Mouse (Mus musculus) liver (tissue): ENCODE results near the gene Mfsd2a.
"Not testable (repeated sequence)": the region's sequence is repeated elsewhere in the genome, so short reads cannot be mapped to it uniquely, and the experiment has no call there.

Experiments
- DNase-seq: peaks from one replicate; pipeline ENCODE4 v3.0.0-alpha.2; 2020; ENCODE audit warnings: mixed read lengths

The Mfsd2a gene

DNA sequence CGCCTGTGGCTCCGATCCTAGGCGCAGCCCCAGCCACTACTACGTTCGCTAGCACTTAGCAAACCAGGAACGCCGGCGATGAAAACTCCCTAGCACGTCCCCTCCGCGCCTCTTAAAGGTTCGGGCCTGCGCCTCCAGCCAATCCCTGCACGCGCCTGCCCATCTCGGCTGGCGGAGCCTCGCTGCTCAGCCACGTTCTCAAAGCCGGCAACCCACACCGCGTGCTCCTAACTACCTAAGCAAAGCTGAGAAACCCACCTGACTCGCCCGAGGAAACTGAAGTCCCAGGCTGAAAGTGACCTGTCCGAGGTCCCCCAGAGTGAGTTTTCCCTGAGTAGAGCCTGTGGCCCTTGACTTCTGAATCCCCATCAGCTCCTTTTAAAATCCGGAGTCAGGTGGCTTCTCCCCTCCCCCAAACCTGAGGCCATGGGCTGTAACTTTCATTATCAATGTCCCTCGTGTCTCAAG lies at the start of gene Mfsd2a:
Mfsd2a (minus strand) TSS at position 89 of the 468 bp plus-strand sequence.
- DNase-seq: peak; percentile 54

DNA sequence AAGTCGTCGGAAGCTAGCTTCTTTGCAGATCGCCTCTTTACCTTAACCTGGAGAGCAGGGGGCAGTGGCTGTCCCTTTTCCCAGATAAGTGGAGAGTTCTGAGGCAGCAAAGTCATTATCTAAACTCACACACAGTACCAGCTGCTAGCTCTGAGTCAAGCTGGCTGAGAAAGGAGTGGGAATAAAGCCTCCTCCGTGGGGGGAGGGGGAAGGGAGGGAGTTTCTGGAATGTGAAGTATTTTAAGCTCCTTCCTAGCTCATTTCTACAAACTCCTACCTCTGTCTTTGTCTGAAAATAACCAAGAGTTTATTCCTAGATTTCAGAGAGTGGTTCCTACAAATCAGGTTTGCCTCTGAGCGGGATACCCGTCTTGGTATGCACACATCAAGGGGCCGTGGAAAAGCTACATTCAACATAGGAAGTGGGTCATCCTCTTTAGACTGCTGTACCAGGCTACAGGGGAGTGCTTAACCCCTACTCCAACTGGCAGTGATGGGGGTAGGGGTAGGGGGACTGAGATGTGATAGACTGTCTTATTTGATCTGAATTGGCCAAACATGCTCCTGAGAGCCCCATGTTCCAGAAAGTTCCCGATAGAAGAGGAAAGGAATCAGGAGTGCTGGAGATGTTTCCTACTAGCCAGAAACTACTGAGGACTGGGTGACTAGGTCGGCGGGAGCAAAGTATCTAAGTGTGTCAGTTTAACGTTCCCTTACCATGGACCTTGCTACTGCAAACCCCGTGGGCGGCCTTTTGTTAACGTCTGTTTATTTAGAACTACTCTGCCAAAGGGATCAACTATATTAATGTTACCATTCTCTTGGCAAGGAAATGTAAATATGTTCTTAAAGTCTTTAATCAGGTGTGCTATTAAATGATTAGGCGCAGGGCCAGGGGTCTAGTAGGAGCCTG lies 44.3 kb upstream of the Mfsd2a start:
- peak; percentile 19 for DNase-seq

DNA sequence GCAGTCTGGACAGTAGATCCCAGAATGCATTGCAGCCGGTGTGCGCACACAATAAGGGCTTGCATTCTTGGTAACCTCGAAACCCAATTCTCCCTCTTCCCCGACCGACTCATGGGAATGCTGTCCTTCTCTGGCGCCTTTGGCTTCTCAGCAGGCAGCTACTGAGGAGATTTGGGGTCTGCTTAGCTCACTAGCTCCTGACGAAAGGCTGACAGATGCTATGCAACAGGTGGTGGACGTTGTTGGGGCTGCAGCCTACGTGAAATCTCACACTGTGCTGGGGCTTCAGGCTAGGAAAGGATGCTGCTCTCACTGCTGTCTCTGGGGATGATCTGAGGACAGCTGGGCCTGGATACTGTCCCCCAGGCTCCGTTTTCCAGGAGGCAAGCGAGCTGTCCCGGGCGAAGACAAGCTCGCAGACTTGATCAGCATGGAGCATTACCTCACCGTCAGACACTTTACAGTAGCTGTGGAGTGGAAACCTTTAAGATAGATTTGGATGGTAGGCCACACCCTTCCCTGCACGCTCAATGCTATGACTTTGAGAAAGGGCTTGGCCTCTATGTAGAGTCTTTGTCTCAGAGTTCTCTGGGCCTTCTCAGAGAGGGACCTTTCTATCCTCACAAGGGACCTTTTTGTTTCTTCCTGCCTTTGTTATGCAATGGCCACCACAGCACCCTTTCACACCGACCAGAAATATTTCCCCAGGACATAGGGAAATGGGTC lies 39.8 kb upstream of the Mfsd2a start:
- DNase-seq: no peak

DNA sequence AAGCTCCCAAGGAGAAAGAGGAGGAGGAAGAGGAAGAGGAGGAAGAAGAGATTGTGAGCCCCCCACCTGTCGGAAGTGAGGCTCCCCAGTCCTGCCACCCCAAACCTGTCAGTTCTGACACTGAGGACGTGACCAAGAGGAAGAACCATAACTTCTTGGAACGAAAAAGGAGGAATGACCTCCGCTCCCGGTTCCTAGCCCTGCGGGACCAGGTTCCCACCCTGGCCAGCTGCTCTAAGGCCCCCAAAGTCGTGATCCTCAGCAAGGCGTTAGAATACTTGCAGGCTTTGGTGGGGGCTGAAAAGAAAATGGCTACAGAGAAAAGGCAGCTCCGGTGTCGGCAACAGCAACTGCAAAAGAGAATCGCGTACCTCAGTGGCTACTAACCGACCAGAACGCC lies 39.1 kb upstream of the Mfsd2a start:
- DNase-seq: no peak

DNA sequence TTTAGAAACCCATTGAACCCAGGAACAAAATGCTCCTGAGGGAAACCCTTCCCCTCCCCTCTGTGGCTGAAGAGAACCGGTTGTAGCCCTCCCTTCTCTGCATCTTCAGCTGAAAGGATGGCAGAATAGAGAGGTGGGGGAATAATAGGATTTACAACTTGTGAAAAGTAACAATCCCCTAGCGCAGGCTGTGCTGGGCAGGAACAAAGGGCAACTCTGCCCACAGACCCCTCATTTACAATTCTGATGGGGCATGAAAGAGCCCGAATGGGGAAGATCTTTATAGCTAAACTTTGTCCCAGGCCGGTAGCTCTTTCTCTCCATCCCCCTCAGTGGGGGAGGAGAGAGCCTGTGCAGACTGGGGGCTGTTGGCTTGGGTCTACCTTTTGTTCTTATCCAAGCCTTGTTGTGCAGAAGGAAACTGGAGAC lies 38.3 kb upstream of the Mfsd2a start:
- no peak for DNase-seq

DNA sequence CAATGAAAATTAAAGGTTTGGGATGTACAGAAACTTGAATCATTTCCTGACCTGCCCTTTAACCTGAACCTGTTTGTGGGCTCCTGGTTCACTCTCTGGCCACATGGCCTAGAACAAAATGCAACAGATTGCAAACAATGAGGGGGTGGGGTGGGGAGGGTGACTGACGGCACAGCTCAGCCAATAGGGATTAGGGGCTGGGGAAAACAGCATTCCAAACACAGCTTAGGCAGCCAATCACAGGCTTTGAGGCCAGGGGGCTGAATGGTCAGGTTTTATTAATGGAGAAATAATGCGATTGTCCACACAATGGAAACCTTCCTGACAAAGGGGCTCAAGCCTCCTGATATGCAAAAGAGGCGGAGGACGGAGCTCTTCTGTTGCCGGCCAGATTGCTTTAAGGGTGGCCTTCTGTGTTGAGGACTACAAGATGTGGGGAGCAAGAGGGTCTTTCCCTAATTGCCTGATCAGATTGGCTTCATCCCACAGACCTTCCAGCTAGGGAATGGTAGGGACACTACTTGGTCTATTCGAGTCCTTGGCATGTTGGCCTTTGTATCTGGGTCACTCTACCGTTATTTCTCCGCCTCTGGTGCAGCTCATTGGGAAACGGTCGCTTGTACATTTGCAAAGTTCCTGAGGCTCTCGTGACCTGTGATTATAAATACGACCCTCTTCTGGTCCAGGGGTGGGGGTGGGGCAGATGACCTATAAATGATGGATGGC lies 37.7 kb upstream of the Mfsd2a start:
- DNase-seq: peak; percentile 31

DNA sequence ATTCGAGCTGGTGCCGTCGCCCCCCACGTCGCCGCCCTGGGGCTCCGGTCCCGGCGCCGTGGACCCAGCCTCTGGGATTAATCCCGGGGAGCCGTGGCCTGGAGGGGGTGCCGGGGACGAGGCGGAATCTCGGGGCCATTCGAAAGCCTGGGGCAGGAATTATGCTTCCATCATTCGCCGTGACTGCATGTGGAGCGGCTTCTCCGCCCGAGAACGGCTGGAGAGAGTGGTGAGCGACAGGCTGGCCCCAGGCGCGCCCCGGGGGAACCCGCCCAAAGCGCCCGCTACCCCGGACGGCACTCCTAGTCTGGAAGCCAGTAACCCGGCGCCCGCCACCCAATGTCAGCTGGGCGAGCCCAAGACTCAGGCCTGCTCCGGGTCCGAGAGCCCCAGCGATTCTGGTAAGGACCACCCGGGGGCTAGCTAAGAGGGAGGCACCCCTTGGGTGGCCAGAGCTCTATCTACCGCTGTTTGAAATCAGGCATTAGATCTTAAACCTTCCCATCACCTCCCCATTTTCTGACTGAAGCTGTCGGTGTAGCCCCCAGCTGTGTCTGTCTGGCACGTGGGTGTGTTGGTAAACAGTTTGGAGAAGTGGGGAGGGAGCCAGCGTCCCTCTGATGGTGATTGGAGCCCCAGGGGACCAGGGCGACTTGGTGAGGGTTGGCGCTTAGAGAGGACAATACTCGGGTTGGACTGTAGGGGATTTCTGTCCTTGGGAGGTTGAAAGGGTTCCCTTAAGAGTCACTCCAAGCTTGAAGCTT lies 35.8 kb upstream of the Mfsd2a start:
- peak; percentile 18 for DNase-seq

DNA sequence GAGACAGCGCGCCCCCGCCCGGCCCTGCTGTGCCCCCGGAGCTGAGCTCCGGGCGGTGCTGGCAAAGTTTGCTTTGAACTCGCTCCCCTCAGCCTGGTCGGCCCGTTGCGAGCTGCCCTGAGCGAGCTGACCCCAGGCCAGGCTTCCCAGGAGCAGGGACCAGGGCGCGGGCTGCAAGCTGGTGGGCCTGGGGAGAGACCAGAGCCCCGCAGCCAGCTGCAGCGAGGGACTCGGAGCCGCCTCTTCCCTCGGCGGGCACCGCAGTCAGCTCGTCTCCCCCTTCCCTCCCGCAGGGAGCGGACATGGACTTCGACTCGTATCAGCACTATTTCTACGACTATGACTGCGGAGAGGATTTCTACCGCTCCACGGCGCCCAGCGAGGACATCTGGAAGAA lies 35.2 kb upstream of the Mfsd2a start:
- peak; percentile 12 for DNase-seq

DNA sequence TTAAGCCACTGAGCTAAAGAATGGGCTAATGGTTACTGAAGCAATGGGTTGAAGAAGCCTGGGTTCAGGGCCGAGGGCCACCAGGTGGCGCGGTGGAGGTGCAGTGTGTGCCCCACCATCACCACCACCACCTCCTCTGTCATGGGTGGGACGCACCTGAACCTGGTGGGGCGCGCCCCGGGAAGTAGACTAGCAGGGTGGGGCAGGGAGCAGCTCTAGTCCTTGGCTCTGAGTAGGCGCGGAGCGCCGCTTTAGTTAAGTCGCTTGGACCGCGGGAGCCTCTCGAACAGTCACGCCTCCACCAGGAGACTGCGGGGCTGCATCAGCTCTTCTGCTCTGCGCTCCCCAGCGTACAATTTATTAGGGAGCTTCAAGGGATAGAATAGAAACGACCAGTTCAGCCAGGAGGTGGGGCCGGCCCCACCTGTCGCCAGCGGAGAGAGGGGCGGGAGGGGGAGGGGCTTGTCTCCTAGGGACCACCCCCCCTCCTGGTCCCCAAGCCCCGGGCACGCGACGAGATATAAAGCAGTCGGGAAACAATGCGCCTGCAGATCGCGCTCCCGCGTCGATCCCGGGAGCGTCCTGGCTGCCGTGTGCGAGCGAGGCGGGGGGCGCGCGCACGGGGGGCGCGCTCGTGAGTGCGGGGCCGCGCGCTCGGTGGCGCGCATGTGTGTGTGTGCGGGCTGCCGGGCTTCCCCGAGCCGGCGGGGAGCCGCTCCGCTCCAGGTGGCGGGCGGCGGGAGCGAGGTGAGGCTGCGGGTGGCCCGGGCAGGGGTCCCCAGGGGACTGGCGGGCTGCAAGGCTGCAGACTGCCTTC lies 34.6 kb upstream of the Mfsd2a start, which contains the start of gene Mycl:
Mycl (plus strand) TSS at position 249 of the 817 bp plus-strand sequence.
- peak; percentile 77 for DNase-seq

DNA sequence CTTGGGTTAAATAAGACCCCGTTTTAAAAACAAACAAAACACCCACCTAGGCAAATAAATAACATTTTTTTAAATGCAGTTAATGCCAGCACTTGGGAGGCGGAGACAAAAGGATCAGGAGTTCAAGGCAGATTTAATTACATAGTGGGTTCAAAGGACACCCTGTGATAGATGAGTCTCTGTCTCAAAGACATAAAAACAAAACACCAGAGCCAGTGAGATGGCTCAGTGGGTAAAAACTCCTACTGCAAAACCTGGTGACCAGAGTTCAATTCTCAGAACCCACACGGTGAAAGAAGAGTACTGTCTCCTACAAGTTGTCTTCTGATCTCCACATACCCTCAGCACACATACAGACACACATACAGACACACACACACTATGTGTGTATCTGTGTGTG lies 31.3 kb upstream of the Mfsd2a start:
- DNase-seq: no peak

DNA sequence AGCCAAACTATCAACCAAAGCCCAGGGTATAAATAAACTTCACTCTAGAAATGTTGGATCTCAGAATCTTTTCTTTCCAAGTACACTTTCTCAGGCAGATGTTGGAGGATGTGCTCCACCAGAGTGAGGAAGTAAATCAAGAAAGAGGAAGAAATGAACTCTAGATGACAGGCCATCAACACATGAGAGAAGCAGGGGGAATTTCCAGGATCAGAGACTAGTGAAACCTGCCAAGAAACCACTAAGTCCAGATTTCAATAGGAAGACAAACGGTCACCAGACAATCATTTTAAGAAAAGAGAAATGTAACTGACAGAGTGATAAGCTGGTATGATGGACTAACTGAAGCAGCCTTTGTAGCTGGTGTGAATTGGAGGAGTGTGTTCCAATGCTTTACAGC lies 30.2 kb upstream of the Mfsd2a start:
- no peak for DNase-seq

DNA sequence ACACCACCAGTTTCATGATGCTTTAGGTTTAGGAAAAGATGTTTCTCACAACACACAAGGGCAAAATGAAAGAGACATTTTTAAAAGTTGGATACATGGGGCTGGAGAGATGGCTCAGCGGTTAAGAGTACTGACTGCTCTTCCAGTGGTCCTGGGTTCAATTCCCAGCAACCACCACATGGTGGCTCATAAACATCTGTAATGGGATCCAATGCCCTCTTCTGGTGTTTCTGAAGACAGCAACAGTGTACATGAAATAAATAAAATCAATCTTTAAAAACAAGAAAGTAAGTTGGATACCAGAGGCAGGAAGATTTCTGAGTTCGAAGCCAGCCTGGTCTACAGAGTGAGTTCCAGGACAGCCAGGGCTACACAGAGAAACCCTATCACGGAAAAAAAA lies 27.0 kb upstream of the Mfsd2a start:
- DNase-seq: not testable (repeated sequence)

DNA sequence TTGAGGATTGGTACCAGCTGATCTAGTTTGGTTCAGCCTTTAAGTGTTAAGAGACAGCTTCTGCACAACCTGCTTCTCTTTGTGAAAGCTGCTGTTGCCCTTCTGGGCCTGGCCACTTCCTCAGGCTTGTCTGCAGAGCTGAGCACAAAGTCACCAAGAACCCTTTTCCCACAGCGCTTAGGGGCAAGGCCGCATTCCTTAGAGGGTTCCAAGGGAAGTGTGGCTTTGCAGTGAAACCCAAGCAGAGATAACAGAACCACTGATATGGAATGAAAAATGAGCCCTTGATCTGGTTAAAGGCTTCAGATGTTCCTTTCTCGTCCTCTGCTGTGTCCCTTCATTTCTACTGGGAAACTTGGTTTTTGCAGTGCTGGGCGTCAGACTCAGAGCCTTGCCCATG lies 26.4 kb upstream of the Mfsd2a start:
- no peak for DNase-seq

DNA sequence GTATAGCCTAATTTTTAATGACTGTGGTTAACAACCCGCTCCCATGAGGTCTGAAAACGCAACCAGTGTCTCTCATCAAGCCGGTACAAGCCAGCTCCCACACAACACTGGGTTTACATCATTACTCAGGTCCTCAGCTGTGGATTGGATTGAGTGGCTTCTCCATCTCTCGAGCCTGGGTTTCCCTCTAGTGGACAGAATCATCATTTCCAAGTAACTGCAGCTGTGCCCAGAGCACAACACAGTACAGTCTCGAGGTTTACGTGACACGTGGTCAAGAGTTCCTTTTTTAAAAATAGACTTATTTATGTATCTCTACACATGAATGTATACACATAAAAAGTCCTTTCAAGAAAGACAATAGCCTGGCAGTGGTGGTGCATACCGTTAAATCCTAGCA lies 24.1 kb upstream of the Mfsd2a start:
- peak; percentile 20 for DNase-seq

DNA sequence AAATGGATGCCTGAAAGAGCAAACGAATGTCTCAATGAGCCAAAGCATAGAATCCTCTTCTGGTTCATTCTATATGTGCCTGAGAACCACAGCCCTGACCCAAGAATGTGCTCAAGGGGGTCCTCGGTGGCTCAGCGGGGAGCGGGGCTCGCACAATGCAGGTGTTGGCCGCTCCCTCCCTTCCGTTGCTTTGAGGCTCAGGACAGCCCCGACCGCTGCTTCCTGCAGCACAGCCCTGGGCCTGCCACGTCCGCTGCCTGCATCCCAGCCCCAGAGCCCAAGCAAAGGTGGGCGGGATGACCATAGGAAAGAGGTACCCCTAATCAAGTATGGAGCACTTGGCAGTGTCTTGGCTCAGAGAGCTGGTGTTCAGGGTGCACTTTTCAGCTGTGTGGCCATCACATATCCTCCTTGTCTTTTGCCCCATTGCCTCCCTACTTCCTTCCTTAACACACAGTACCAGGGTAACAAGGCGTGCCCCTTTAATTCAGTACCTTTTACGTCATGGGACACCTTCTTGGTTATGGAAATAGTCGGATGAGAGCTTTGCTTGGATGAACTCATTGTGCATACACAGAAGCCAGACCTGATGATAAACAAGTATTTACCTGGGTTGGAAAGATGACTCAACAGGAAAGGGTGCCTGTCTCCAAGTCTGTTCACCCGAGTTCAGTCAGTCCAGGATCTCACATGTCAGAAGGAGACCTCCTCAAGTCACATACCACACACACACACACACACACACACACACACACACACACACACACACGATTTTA lies 22.7 kb upstream of the Mfsd2a start:
- no peak for DNase-seq

DNA sequence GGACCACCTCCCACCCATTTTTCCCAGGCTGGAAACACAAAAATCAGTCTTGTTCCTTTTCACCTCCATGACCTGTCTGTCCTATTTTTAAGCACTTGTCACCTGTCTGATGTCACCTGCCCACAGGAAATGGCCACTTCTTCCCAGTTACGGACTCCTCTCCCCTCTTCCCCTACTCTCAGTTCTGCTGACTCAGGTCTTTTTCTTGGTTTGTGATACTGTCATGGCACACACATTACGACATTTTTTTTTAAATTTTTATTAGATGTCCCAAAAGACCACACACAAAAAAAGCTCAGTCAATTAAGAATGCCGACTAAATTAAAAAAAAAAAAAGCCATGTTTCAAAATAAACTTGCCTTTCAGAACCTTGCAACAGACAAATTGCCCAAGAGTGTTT lies 21.5 kb upstream of the Mfsd2a start:
- DNase-seq: no peak

DNA sequence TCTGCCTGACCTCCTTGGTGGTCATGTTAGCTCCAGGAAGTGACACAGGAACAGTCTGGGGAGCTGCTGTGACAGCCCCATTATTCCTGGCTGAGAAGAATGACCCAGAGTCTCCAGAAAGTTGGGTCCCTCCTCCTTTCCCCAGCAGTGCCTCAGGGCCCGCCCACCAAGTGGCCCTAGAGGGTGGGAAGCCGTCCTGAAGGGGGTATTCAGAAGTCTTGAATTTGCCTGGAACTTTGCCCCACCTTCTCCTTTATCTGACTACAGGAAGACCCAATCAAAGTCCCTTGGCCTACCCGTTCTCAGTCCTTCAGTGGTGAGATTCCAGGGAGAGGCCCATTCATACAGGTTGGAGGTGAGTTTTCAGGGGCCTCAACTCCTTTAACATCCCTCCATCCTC lies 20.9 kb upstream of the Mfsd2a start:
- no peak for DNase-seq

DNA sequence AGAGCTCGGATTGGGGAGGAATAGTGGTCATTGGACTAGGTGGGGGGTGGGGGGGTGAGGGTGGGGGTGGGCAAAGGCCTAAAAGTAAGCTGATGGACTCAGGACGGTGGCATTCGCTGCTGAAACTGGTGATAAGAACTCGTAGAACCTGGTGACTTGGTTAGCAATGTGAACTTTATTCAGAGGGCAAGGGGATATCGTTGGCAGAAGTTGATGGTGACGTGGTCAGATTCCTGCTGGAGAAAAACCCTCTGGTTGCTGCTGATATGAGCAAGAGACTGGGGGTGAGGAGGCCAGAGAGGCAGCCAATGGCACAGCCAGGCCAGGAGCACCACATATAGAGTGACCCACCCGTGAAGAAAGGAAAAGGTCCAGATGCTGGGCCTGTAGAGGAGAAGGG lies 20.2 kb upstream of the Mfsd2a start:
- no peak for DNase-seq

DNA sequence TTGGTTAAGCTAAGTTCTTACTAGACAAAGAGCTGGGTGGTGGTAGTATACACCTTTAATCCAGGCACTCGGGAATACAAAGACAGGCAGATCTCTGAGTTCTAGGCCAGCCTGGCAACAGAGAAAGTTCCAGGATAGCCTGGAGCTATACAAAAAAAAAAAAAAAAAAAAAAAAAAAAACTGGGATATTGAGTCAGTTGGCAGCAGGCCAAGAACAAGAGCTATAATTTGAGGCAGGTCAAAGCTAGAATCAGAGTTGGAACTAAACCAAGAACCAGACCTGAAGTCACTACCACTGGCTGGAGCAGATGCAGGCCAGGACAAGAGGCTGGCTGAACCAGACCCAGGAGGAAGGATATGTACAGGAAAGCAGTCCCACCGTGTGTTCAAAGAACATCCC lies 19.7 kb upstream of the Mfsd2a start:
- DNase-seq: no peak

DNA sequence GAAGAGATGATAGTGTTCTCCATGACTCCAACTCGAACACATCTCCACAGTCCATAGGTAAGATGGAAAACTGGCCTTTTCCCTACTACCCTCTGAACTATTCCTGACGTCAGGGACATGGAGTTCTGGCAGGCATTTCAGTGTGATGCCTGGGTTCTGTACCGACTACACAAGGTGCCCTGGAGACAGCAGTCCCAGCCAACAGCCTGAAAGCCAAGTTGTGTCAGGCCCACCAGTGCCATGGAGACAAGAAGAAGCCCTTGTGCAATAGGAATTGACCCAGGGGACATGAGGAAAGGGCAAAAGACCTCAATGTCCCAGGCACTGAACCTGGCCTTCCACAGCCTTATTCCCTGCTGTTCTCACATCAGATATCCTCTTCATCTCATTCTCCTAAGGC lies 18.8 kb upstream of the Mfsd2a start:
- DNase-seq: no peak

DNA sequence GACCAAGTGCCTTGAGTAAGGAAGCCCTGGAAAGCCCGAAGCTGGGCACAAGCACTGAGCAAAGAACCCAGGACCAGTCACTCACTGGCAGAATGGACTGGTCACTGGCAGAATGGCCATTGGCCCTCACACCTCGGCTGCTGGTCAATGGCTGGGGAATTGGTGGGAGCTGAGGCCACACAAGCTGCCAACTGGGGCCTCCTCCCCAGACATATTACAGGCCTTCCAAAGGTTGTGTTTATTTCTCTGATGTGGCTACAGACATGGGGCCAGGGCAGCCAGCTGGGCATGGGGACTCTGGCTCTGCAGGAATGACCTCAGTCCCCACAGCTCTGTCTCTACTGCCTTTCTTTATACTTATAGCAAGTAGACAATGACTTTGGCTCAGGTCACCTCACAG lies 17.9 kb upstream of the Mfsd2a start:
- DNase-seq: no peak
